Comparison of ENCODE assay signal across 21 mouse cellular contexts in genomic region chr12:44835879-44836467, GRCm38 (mm10).
DNase-seq lines count a peak whose midpoint lies in the region; ATAC-seq and TF ChIP-seq lines count a peak whose summit lies in the region.
"Had no signal": no experiment of that assay in that cellular context is flagged by ENCODE, and none has a peak within 500 bp of the region (broad histone marks: within the 10 kb centered on the region; RNA-seq: fewer than 3 reads in every experiment).

No protein-coding gene starts in this region.

- H3K4me1 ChIP-seq in hindbrain, postnatal 0 days (ENCODE audit: insufficient read depth, low read length), result 0 out of 2 replicates have a peak, but pooled peaks cover 7% of the 10 kb centered on the region
- peaks cover 11% of the 10 kb centered on the region for H3K4me1 ChIP-seq in hindbrain, embryonic 10.5 days (replicated peaks)
- H3K4me1 ChIP-seq in kidney, postnatal 0 days (replicated peaks; ENCODE audit: insufficient read depth, low read length), result no peaks in the 10 kb centered on the region
- H3K4me1 ChIP-seq in liver, embryonic 11.5 days (replicated peaks; ENCODE audit: control insufficient read depth, insufficient read depth, low read length), result no peaks in the 10 kb centered on the region
- H3K4me1 ChIP-seq: heart, embryonic 12.5 days; intestine, embryonic 15.5 days had no signal

- H3K27me3 ChIP-seq in hindbrain, postnatal 0 days (ENCODE audit: insufficient read depth, low read length), result no peaks in the 10 kb centered on the region
- no peaks in the 10 kb centered on the region for H3K27me3 ChIP-seq in hindbrain, embryonic 10.5 days (ENCODE audit: insufficient read depth, poor library complexity, severe bottlenecking)
- H3K27me3 ChIP-seq in kidney, postnatal 0 days (ENCODE audit: insufficient read depth, low read length), result no peaks in the 10 kb centered on the region
- no peaks in the 10 kb centered on the region for H3K27me3 ChIP-seq in liver, embryonic 11.5 days (replicated peaks; ENCODE audit: control insufficient read depth, insufficient read depth, low read length)
- H3K27me3 ChIP-seq: CH12.LX; embryonic facial prominence, embryonic 15.5 days; heart, embryonic 12.5 days; intestine, embryonic 15.5 days; Patski had no signal

- TF ChIP-seq POLR2A in brain, embryonic 14.5 days (IDR thresholded peaks at IDR 0.05; ENCODE audit: borderline replicate concordance, extremely low read depth, insufficient read depth, insufficient read length, poor library complexity, severe bottlenecking), result no peak

- H3K27ac ChIP-seq in hindbrain, postnatal 0 days, result no peak overlapping the region
- no peak overlapping the region for H3K27ac ChIP-seq in hindbrain, embryonic 10.5 days
- H3K27ac ChIP-seq in kidney, postnatal 0 days, result no peak overlapping the region
- H3K27ac ChIP-seq in liver, embryonic 11.5 days (ENCODE audit: low read depth, low read length), result no peak overlapping the region
- H3K27ac ChIP-seq: embryonic facial prominence, embryonic 15.5 days; forebrain, embryonic 10.5 days; gastrocnemius, adult 2 months; intestine, embryonic 15.5 days had no signal

- 33% methylated on average over 1 of the region's 1 CpGs for WGBS in hindbrain, postnatal 0 days
- 82% methylated on average over 1 of the region's 1 CpGs for WGBS in hindbrain, embryonic 10.5 days
- 43% methylated on average over 1 of the region's 1 CpGs for WGBS in kidney, postnatal 0 days
- WGBS in liver, embryonic 11.5 days, result 79% methylated on average over 1 of the region's 1 CpGs

- no peak overlapping the region for H3K4me3 ChIP-seq in hindbrain, postnatal 0 days (ENCODE audit: low read length)
- H3K4me3 ChIP-seq in hindbrain, embryonic 10.5 days, result no peak overlapping the region
- H3K4me3 ChIP-seq in kidney, postnatal 0 days (replicated peaks; ENCODE audit: low read depth, low read length), result no peak overlapping the region
- no peak overlapping the region for H3K4me3 ChIP-seq in liver, embryonic 11.5 days (ENCODE audit: low read depth, low read length)
- H3K4me3 ChIP-seq: embryonic facial prominence, embryonic 15.5 days; erythroblast, embryonic 14.5 days; forebrain, embryonic 10.5 days; gastrocnemius, adult 2 months; heart, embryonic 12.5 days; intestine, embryonic 15.5 days had no signal

- H3K4me2 ChIP-seq in hindbrain, postnatal 0 days (ENCODE audit: low read depth, low read length), result no peak overlapping the region
- H3K4me2 ChIP-seq in kidney, postnatal 0 days (ENCODE audit: low read length), result no peak overlapping the region
- H3K4me2 ChIP-seq in liver, embryonic 11.5 days, result no peak overlapping the region
- H3K4me2 ChIP-seq: embryonic facial prominence, embryonic 15.5 days; heart, embryonic 12.5 days; intestine, embryonic 15.5 days had no signal

- TF ChIP-seq CTCF in hindbrain, postnatal 0 days (IDR thresholded peaks at IDR 0.05; ENCODE audit: low read depth), result no peak
- TF ChIP-seq CTCF in kidney, postnatal 0 days (IDR thresholded peaks at IDR 0.05; ENCODE audit: low read depth), result no peak
- no peak for TF ChIP-seq CTCF in brain, embryonic 14.5 days (IDR thresholded peaks at IDR 0.05; ENCODE audit: borderline replicate concordance, extremely low read depth, insufficient read depth, insufficient read length)

- peak; percentile 24 for DNase-seq in embryo, embryonic 10.5 days (ENCODE audit: low spot score)
- DNase-seq in embryo, embryonic 11 days, result no peak
- peak; percentile 72 for DNase-seq in hindbrain, postnatal 0 days (ENCODE audit: low spot score)
- no peak for DNase-seq in hindbrain, embryonic 10.5 days (ENCODE audit: low spot score)
- peak; percentile 54 for DNase-seq in kidney, postnatal 0 days (ENCODE audit: low spot score)
- no peak for DNase-seq in kidney, adult 18-20 months
- DNase-seq in brain, embryonic 14.5 days (ENCODE audit: low read depth), result peak; percentile 42
- DNase-seq in liver, embryonic 11.5 days (ENCODE audit: low spot score), result no peak
- DNase-seq: adrenal gland, postnatal 14 days; cerebellum, postnatal 36 days; gastrocnemius, adult 2 months; gastrocnemius, postnatal 25 days had no signal

- peak; percentile 92 for ATAC-seq in hindbrain, postnatal 0 days
- ATAC-seq in kidney, postnatal 0 days (replicated peaks; ENCODE audit: low FRiP score, low read depth), result peak; percentile 57; the same call in 1 of the 2 replicates
- no peak for ATAC-seq in liver, embryonic 11.5 days (replicated peaks; ENCODE audit: low FRiP score)
- ATAC-seq: activated CD4-positive, CD25-positive, alpha-beta regulatory T cell, adult 4 months; forebrain, embryonic 14.5 days; intestine, embryonic 15.5 days; Patski had no signal

- H3K9ac ChIP-seq in hindbrain, postnatal 0 days (replicated peaks; ENCODE audit: low read length), result no peak overlapping the region
- H3K9ac ChIP-seq in kidney, postnatal 0 days (ENCODE audit: low read depth, low read length), result no peak overlapping the region
- no peak overlapping the region for H3K9ac ChIP-seq in liver, embryonic 11.5 days (ENCODE audit: low read depth, low read length)
- H3K9ac ChIP-seq: embryonic facial prominence, embryonic 15.5 days; heart, embryonic 12.5 days; intestine, embryonic 15.5 days had no signal

- no peaks in the 10 kb centered on the region for H3K36me3 ChIP-seq in hindbrain, postnatal 0 days (ENCODE audit: insufficient read depth, low read length)
- no peaks in the 10 kb centered on the region for H3K36me3 ChIP-seq in hindbrain, embryonic 10.5 days
- H3K36me3 ChIP-seq in kidney, postnatal 0 days (ENCODE audit: insufficient read depth, low read length), result no peaks in the 10 kb centered on the region
- no peaks in the 10 kb centered on the region for H3K36me3 ChIP-seq in liver, embryonic 11.5 days (ENCODE audit: control insufficient read depth, insufficient read depth, low read length)
- H3K36me3 ChIP-seq: embryonic facial prominence, embryonic 15.5 days; forebrain, embryonic 10.5 days; heart, embryonic 12.5 days; intestine, embryonic 15.5 days had no signal

- H3K9me3 ChIP-seq in hindbrain, postnatal 0 days (ENCODE audit: low read length), result no peaks in the 10 kb centered on the region
- H3K9me3 ChIP-seq in hindbrain, embryonic 10.5 days, result 0 out of 2 replicates have a peak, but pooled peaks cover 6% of the 10 kb centered on the region
- no peaks in the 10 kb centered on the region for H3K9me3 ChIP-seq in kidney, postnatal 0 days (replicated peaks; ENCODE audit: low read length)
- no peaks in the 10 kb centered on the region; the same call in 1 of the 2 replicates for H3K9me3 ChIP-seq in liver, embryonic 11.5 days (ENCODE audit: control insufficient read depth, low read length)
- H3K9me3 ChIP-seq: embryonic facial prominence, embryonic 15.5 days; forebrain, embryonic 10.5 days; heart, embryonic 12.5 days; intestine, embryonic 15.5 days had no signal

Comparison
In these comparisons a context has a peak if more than half of its experiments do, and no peak if none do; other contexts are left out.
1. DNase-seq: peak in embryo, embryonic 10.5 days (single experiment), hindbrain, postnatal 0 days (single experiment), kidney, postnatal 0 days (single experiment) and brain, embryonic 14.5 days (single experiment); none in embryo, embryonic 11 days (single experiment), hindbrain, embryonic 10.5 days (single experiment), kidney, adult 18-20 months (single experiment) and liver, embryonic 11.5 days (single experiment).